Mouse (Mus musculus) lung, adult 2 months (tissue): ENCODE measurements around the gene Mrgpra1.
"Not testable (repeated sequence)": the region's sequence is repeated elsewhere in the genome, so short reads cannot be mapped to it uniquely, and the experiment has no call there.

Experiments
- CTCF ChIP-seq: fragments of 200-500 bp; IDR thresholded peaks from 2 replicates; pipeline ENCODE4 v1.5.1; 2011; ENCODE audit warnings: mild to moderate bottlenecking, low read length, control low read depth; ENCODE audit not compliant: insufficient read depth
- POLR2A ChIP-seq: fragments of 200-500 bp; IDR thresholded peaks from 2 replicates; pipeline ENCODE4 v1.6.1; 2011; ENCODE audit warnings: low read depth, mild to moderate bottlenecking, control low read depth, low read length, borderline replicate concordance; ENCODE audit errors: extremely low read depth

GRCm38 (mm10) chr7:47304661-47305060, 49.4 kb downstream of the Mrgpra1 start:
- not testable (repeated sequence) for TF ChIP-seq CTCF, POLR2A
